Mouse (Mus musculus) brown adipose tissue, adult 24 weeks (tissue): ENCODE results near the gene Ephb4. TPM values are rescaled to one million over a fixed set of nuclear protein-coding genes. Genes with fewer than 3 reads are reported as not detected.
A peak's percentile ranks its signal among the peaks of the same experiment; 100 is the strongest.

Experiments
- H3K27ac ChIP-seq: fragments of 200-500 bp; replicated peaks from 2 replicates; pipeline ENCODE4 v1.5.1; 2012; ENCODE audit warnings: low read depth, mild to moderate bottlenecking, low read length
- H3K4me1 ChIP-seq: fragments of 200-500 bp; 2 replicates; pipeline ENCODE4 v1.6.1; 2012; ENCODE audit warnings: low read length, mixed read lengths; ENCODE audit not compliant: control insufficient read depth, insufficient read depth, insufficient read length
- H3K4me3 ChIP-seq: fragments of 200-500 bp; 2 replicates; pipeline ENCODE4 v1.5.1; 2012; ENCODE audit warnings: low read depth, mild to moderate bottlenecking, low read length, moderate library complexity; ENCODE audit not compliant: insufficient read depth
- polyA plus RNA-seq: library from polyadenylated mRNA; stranded (reverse); fragments of >200 nt; gene quantifications from 2 replicates; pipeline ENCODE4 v1.2.4, GENCODE M21; 2012; ENCODE audit not compliant: missing spikeins, insufficient read depth, insufficient read length

The Ephb4 gene
- polyA plus RNA-seq, 1 experiment: 10.4 TPM

DNA sequence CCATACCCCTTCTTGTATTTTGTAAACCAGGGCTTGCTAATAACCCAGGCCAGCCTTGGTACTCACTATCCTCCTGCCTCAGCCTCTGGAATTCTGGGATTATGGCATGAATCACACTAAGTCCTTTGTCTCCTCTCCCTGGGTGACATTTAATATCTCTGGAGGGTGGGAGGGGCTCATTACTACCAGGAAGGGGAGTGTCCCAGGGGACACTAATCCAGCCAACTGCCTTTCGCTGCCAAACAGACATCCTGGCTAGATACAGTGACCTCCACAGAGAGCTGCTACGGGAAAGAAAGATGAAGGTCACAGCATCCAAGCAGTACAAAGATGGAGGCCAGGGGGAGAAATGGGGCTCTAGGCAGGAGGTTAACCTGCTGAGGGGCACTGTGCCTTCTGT, 25.7 kb downstream of the Ephb4 start:
- H3K27ac ChIP-seq: no peak overlapping the region
- peaks cover 10% of the 10 kb centered on the region for H3K4me1 ChIP-seq
- no peak overlapping the region for H3K4me3 ChIP-seq

DNA sequence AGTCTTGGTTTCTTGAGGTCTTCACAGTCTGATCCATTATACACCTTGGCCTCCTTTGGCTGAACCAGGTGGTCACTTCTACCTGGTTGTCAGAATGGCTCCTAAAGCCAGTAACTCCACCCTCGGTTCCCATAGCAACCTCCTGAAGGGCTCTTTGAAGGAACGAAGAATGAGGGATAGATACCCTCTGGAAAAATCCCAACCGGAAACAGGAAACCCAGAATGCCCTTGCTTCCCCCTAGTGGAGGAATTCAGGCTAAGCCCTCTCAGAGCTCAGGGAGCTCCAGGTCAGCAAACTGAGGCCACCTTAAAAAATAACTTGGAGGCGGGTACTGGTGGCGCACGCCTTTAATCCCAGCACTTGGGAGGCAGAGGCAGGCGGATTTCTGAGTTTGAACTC, 26.3 kb downstream of the Ephb4 start:
- H3K4me1 ChIP-seq: peaks cover 10% of the 10 kb centered on the region

DNA sequence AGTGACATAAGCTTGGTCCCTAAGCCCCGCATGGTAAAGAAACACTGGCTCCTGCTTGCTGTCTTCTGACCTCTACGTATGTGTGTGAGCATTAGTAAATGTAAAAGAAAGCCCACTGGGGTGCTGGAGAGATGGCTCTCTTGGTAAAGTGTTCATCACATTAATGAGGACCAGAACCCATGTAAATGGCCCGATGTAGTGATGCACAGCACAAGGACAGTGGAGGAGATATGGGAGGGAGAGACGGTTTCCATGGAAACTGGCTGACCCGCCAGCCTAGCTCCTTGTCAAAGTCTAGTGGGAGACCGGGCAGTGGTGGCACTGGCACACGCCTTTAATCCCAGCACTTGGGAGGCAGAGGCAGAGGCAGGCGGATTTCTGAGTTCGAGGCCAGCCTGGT, 26.8 kb downstream of the Ephb4 start:
- Histone ChIP-seq H3K27ac (no peak overlapping the region), H3K4me3 (no peak overlapping the region), H3K4me1 (peaks cover 10% of the 10 kb centered on the region)

More for the DNA sequence above, 26.3 kb downstream of the Ephb4 start:
- H3K27ac ChIP-seq: no peak overlapping the region
- H3K4me3 ChIP-seq: no peak overlapping the region

DNA sequence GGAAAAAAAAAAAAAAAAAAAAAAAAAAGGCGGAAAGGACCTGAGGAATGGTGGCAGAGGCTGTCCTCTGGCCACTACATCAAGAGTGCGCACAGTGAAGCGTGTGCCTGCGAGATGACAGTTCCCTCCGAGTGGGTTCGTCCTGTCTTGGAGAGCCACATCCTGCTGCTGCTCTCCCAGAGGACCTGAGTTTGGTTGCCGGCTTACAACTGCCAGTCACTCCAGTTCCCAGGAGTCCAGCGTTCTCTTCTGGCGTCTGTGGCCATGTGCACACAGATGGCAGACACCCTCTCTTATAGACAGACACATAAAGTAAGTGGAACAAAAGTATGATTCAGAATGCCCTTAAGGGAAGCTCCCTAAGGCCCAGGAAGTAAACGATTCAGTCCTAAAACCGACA, 27.3 kb downstream of the Ephb4 start:
- Histone ChIP-seq H3K4me1 (peaks cover 10% of the 10 kb centered on the region), H3K27ac (no peak overlapping the region), H3K4me3 (no peak overlapping the region)

DNA sequence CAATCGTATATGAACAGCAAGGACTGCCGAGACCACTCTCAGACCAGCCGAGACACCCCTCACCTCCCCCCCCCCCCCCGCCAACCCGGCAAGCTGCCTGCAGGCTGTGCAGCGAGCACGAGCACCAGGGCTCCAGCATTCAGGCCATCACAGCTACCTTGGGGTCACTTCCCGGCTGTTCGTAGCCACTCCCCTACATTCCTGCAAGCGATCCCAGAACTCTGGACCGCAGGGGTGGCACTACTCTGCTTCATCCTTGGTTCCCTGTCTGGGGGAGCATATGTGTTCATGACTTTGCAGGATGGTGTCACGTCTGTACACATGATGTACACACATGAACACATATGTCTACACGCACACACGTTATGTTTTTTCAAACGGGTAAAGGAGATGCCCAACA, 27.7 kb downstream of the Ephb4 start:
- Histone ChIP-seq H3K4me1 (peaks cover 10% of the 10 kb centered on the region), H3K27ac (no peak overlapping the region), H3K4me3 (no peak overlapping the region)

DNA sequence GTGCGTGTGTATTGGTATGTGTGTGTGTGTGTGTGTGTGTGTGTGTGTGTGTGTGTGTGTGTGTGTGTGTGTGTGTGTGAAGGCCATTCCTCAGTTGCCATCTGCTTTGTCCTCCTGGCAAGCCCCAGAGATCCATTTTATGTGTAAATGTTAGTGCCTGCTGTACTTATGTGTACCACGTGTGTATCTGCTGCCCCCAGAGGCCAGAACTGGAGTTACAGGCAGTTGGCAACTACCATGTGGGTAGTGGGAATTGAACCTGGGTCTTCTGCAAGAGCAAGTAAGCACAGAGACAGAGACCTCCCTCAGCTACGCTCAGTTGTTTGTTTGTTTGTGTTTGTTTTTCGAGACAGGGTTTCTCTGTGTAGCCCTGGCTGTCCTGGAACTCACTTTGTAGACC, 31.2 kb downstream of the Ephb4 start:
- Histone ChIP-seq H3K4me3 (no peak overlapping the region), H3K27ac (no peak overlapping the region), H3K4me1 (0 out of 2 replicates have a peak, but pooled peaks cover 2% of the 10 kb centered on the region)

DNA sequence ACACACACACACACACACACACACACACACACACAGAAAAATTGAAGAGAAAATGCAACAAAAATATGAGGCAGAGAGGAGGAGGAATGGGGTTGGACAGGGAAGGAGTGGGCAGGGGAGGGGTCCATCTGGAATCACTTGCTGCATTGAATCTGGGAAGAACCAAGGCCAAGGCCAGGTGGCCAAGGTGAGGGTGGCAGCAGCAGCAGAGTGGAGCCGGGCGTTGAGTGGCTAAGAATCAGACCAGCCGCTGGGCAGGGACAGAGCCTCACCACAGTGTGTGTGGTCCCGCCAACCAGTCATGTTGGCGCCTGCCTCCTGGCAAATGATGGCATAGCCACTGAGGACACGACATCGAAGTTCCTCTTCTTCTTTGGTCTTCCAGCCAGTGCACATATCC, 33.5 kb downstream of the Ephb4 start:
- H3K4me3 ChIP-seq: no peak overlapping the region
- no peak overlapping the region for H3K27ac ChIP-seq
- no peaks in the 10 kb centered on the region for H3K4me1 ChIP-seq

DNA sequence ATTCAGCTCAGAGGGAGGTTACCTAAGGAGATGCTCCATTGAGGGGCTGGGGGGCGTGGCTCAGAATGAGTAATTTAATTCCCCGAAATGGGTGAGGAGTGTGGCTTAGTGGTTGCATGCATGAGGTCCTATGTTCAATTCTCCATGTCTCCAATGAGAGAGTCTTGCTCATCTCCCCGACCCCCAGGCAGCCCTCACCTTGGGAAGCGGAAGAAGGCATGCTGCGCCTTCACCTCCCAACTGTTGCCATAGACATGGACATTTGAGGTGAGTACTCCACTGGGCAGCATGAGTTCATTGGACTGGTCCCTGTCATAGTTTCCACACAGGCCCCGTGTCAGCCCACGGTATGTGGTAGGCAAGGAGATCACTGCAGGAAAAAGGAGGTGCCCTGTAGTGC, 36.8 kb downstream of the Ephb4 start:
- H3K27ac ChIP-seq: no peak overlapping the region
- no peak overlapping the region for H3K4me3 ChIP-seq
- no peaks in the 10 kb centered on the region for H3K4me1 ChIP-seq

DNA sequence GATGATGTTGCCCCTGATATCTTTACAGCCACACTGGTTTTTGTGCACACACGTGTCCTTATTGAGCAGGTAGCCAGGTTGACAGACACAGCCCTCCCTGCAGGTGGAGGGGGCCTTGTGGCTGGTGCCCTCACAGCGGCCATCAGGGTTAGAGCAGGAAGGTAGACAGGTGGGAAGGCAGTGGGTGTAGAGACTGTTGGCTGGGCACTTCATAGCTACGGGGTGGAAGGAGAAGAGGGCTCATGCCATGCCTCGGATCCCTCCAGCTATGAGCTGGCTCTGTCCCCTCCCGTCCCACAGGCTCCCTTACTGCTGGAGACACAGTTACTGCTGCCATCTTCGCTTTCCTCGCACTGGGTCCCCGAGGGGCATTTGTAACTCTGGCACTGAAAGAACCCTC, 41.7 kb downstream of the Ephb4 start:
- Histone ChIP-seq H3K27ac (no peak overlapping the region), H3K4me1 (no peaks in the 10 kb centered on the region), H3K4me3 (no peak overlapping the region)

DNA sequence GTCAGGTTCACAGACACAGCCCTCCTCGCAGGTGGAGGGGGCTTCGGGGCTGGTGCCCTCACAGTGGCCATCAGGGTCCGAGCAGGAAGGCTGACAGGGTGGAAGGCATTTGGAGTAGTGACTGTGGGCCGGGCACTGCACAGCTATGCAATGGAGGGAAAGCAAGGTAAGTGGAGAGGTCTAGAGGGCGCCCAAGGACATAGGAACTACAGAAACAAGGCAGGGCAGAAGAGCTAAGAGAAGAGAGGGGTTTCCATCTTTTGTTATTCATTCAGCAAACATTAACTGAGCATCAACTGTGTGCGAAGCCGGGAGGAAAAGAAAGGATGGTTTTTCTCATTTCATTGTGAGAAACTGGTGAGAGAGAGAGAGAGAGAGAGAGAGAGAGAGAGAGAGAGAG, 44.5 kb downstream of the Ephb4 start:
- H3K27ac ChIP-seq: no peak overlapping the region
- no peaks in the 10 kb centered on the region for H3K4me1 ChIP-seq
- H3K4me3 ChIP-seq: no peak overlapping the region

DNA sequence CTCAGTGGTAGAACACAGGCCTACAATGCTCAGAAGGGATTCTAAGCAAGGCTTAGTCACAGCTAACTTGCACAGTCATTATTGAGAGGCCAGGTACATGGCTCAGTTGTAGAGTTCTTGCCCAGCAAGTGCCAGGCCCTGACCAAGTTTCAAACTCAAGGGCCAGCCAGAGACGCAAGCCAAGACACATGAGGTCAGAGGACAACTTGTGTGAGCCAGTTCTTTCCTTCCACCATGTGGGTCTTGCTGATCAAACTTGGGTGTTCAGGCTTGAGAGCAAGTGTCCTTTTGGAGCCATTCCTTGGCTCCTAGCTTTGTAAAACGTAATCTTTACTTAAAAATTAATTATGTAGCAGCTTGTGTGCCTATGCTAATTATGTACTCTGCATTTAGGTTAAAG, 54.2 kb downstream of the Ephb4 start:
- no peak overlapping the region for H3K4me3 ChIP-seq
- peak overlapping the region; percentile 91 for H3K27ac ChIP-seq
- peaks cover 3% of the 10 kb centered on the region; the same call in 1 of the 2 replicates for H3K4me1 ChIP-seq

DNA sequence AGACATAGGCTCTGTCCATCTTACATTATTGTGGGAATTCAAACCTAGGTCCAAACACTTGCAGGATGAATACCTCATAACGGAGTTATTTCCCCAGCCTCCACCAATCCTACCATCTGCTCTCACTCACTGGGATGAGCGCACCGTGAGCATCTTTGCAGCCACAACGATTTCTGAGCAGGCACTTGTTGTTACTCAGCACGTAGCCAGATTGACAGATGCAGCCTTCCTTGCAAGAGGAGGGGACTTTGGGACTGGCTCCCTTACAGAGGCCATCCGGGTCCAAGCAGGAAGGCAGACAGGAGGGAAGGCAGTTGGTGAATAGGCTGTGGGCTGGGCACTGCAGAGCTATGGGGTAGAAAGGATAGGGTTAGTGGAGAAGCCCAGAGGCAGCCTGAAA, 59.5 kb downstream of the Ephb4 start:
- H3K4me1 ChIP-seq: 0 out of 2 replicates have a peak, but pooled peaks cover 3% of the 10 kb centered on the region
- H3K27ac ChIP-seq: no peak overlapping the region
- H3K4me3 ChIP-seq: no peak overlapping the region

DNA sequence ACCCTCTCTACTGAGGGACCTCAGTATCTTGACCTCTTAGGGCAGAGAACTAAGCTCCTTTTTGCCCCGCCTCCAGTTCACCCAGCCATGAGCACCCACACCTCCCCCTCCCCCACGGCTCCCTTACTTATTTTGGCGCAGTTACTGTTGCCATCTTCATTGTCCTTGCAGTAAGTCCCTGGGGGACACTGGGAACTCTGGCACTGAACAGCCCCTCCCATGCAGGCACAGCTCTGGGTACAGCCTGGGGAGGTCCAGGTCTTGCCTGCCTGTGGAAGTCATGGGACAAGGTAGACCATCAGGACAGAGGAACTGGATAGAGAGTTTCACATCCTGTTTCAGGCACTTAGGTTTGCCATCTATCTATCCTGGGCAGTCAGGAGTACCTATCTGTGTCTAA, 60.2 kb downstream of the Ephb4 start:
- Histone ChIP-seq H3K4me3 (no peak overlapping the region), H3K4me1 (no peaks in the 10 kb centered on the region), H3K27ac (no peak overlapping the region)

DNA sequence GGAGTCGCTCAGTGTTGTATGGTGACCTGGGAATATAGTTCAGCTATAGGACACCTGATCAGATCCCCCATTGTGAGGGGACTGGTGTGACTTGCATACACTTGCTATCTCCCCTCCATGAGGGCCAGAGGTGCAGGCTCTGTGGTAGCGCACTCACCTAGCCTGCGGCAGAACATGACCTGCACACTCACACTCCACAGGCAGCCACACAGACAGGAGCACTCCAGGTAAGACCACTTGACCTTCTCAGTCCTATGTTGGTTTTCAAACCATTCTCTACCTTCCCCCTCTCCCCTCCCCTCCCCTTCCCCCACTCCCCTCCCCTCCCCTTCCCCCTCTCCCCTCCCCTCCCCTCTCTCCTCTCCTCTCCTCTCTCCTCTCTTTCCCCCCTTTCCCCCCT, 60.6 kb downstream of the Ephb4 start:
- no peak overlapping the region for H3K27ac ChIP-seq
- H3K4me3 ChIP-seq: no peak overlapping the region
- H3K4me1 ChIP-seq: no peaks in the 10 kb centered on the region

DNA sequence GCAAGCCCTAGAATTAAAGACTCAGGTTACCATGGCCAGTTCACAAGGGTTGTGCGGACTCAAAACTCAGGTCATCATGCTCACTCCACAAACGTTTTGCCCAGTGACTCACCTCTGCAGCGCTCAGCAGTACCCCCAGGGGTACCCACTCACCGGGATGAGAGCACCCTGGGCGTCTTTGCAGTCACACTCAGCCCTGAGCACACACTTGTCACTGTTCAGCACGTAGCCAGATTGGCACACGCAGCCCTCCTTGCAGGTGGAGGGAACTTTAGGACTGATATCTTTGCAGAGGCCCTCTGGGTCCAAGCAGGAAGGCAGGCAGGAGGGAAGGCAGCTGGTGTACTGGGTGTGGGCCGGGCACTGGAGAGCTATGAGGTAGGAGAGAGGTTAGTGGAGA, 61.3 kb downstream of the Ephb4 start:
- H3K4me1 ChIP-seq: no peaks in the 10 kb centered on the region
- no peak overlapping the region for H3K4me3 ChIP-seq
- H3K27ac ChIP-seq: no peak overlapping the region

DNA sequence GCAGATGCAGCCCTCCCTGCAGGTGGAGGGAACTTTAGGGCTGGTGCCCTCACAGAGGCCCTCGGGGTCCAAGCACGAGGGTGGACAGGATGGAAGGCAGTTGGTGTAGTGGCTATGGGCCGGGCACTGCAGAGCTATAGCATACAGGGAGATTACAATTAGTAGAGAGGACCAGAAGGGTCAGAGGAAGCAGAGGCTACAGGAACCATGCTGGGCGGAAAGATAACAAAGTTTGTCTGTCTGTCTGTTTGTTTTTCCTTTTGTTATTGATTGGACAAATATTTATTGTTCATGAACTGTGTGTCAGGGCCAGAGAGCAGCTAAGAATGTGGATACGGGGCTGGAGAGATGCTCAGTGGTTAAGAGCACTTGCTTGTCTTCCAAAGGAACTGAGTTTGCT, 64.3 kb downstream of the Ephb4 start:
- H3K4me3 ChIP-seq: no peak overlapping the region
- H3K4me1 ChIP-seq: no peaks in the 10 kb centered on the region
- no peak overlapping the region for H3K27ac ChIP-seq

DNA sequence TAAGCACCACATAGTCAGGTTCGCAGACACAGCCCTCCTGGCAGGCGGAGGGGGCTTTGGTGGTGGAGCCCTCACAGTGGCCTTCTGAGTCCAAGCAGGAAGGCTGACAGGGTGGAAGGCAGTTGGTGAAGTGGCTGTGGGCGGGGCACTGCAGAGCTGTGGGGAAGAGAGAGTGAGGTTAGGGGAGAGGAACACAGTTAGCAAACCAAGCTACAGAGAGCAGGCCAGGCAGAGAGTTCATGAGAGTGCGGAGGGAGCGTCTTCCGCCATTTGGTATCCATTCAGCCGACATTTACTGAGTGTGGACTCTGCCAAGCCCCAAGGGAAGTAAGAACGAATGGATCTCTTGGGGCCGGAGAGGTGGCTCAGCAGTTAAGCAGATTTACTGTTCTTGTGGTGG, 69.2 kb downstream of the Ephb4 start:
- Histone ChIP-seq H3K4me3 (no peak overlapping the region), H3K4me1 (no peaks in the 10 kb centered on the region), H3K27ac (no peak overlapping the region)
